In genomic region chr8:106619549-106620245, GRCm38 (mm10) we compare ENCODE assay signal across 8 mouse cellular contexts. TPM values are rescaled to one million over a fixed set of nuclear protein-coding genes. Genes with fewer than 3 reads are reported as not detected.
A peak's percentile ranks its signal among the peaks of the same experiment; 100 is the strongest.
DNase-seq lines count a peak whose midpoint lies in the region; ATAC-seq and TF ChIP-seq lines count a peak whose summit lies in the region.

No protein-coding gene starts in this region.

- no peak overlapping the region for H3K4me3 ChIP-seq in embryonic facial prominence, embryonic 14.5 days (ENCODE audit: low read depth, low read length)
- no peak overlapping the region for H3K4me3 ChIP-seq in hindbrain, postnatal 0 days (ENCODE audit: low read length)
- no peak overlapping the region for H3K4me3 ChIP-seq in liver, embryonic 12.5 days
- H3K4me3 ChIP-seq in stomach, postnatal 0 days (ENCODE audit: low read depth, low read length): no peak overlapping the region

- no peak for TF ChIP-seq EP300 in stomach, postnatal 0 days (optimal IDR thresholded peaks at IDR 0.05)

- H3K27me3 ChIP-seq in embryonic facial prominence, embryonic 14.5 days (replicated peaks; ENCODE audit: control insufficient read depth, insufficient read depth, low read length): no peaks in the 10 kb centered on the region
- no peaks in the 10 kb centered on the region for H3K27me3 ChIP-seq in hindbrain, postnatal 0 days (ENCODE audit: insufficient read depth, low read length)
- peaks cover 5% of the 10 kb centered on the region; the same call in 1 of the 2 replicates for H3K27me3 ChIP-seq in liver, embryonic 12.5 days (replicated peaks)
- H3K27me3 ChIP-seq in stomach, postnatal 0 days (ENCODE audit: control insufficient read depth, insufficient read depth, low read length): no peaks in the 10 kb centered on the region

- peak; percentile 87 for ATAC-seq in embryonic facial prominence, embryonic 14.5 days (ENCODE audit: low read depth)
- ATAC-seq in hindbrain, postnatal 0 days: peak; percentile 68
- ATAC-seq in liver, embryonic 12.5 days: peak; percentile 69
- peak; percentile 72 for ATAC-seq in stomach, postnatal 0 days (ENCODE audit: low FRiP score, low TSS enrichment)

- peak overlapping the region; percentile 25; the same call in 1 of the 2 replicates for H3K4me2 ChIP-seq in embryonic facial prominence, embryonic 14.5 days (ENCODE audit: low read depth, low read length)
- no peak overlapping the region for H3K4me2 ChIP-seq in hindbrain, postnatal 0 days (ENCODE audit: low read depth, low read length)
- no peak overlapping the region for H3K4me2 ChIP-seq in liver, embryonic 12.5 days
- H3K4me2 ChIP-seq in stomach, postnatal 0 days (replicated peaks; ENCODE audit: low read depth): peak overlapping the region; percentile 25; the same call in 1 of the 2 replicates

- H3K9ac ChIP-seq in embryonic facial prominence, embryonic 14.5 days (ENCODE audit: low read depth, low read length): 0 out of 2 replicates have a peak overlapping the region, but pooled peaks have one; percentile 1
- H3K9ac ChIP-seq in hindbrain, postnatal 0 days (replicated peaks; ENCODE audit: low read length): no peak overlapping the region
- no peak overlapping the region for H3K9ac ChIP-seq in liver, embryonic 12.5 days
- peak overlapping the region; percentile 13; the same call in 1 of the 2 replicates for H3K9ac ChIP-seq in stomach, postnatal 0 days (ENCODE audit: low read length)

- peaks cover 16% of the 10 kb centered on the region for H3K4me1 ChIP-seq in embryonic facial prominence, embryonic 14.5 days (ENCODE audit: control insufficient read depth, insufficient read depth, low read length)
- peaks cover 3% of the 10 kb centered on the region; the same call in 1 of the 2 replicates for H3K4me1 ChIP-seq in hindbrain, postnatal 0 days (ENCODE audit: insufficient read depth, low read length)
- no peaks in the 10 kb centered on the region; the same call in none of the 2 replicates for H3K4me1 ChIP-seq in liver, embryonic 12.5 days
- no peaks in the 10 kb centered on the region; the same call in 1 of the 2 replicates for H3K4me1 ChIP-seq in stomach, postnatal 0 days (replicated peaks; ENCODE audit: control insufficient read depth, insufficient read depth)

- no peaks in the 10 kb centered on the region for H3K9me3 ChIP-seq in embryonic facial prominence, embryonic 14.5 days (ENCODE audit: control insufficient read depth, low read length)
- H3K9me3 ChIP-seq in hindbrain, postnatal 0 days (ENCODE audit: low read length): no peaks in the 10 kb centered on the region
- no peaks in the 10 kb centered on the region for H3K9me3 ChIP-seq in liver, embryonic 12.5 days (replicated peaks)
- H3K9me3 ChIP-seq in stomach, postnatal 0 days (ENCODE audit: control insufficient read depth, low read length): no peaks in the 10 kb centered on the region

- peak; percentile 46 to 62 for DNase-seq in urinary bladder, adult 18-20 months (ENCODE audit: low spot score in 2 of 2)
- no peak for DNase-seq in urinary bladder, adult 2 months (ENCODE audit: low spot score)
- peak; percentile 93 for DNase-seq in embryonic facial prominence, embryonic 14.5 days (ENCODE audit: low spot score)
- DNase-seq in hindbrain, postnatal 0 days (ENCODE audit: low spot score): peak; percentile 27
- DNase-seq in stomach, postnatal 0 days (ENCODE audit: low spot score): peak; percentile 90
- DNase-seq in right cerebral cortex, adult 2 months (ENCODE audit: low spot score in 2 of 2): no peak
- DNase-seq in cerebellum, adult 11 months: no peak

- TF ChIP-seq CTCF in hindbrain, postnatal 0 days (IDR thresholded peaks at IDR 0.05; ENCODE audit: low read depth): no peak
- no peak for TF ChIP-seq CTCF in stomach, postnatal 0 days (IDR thresholded peaks at IDR 0.05; ENCODE audit: low read depth)

- peak overlapping the region; percentile 68 for H3K27ac ChIP-seq in embryonic facial prominence, embryonic 14.5 days (replicated peaks; ENCODE audit: low read depth, low read length)
- no peak overlapping the region for H3K27ac ChIP-seq in hindbrain, postnatal 0 days
- H3K27ac ChIP-seq in liver, embryonic 12.5 days: no peak overlapping the region
- H3K27ac ChIP-seq in stomach, postnatal 0 days (replicated peaks): peak overlapping the region; percentile 86

- WGBS in embryonic facial prominence, embryonic 14.5 days: 38% methylated on average over 9 of the region's 9 CpGs
- WGBS in hindbrain, postnatal 0 days: 50% methylated on average over 9 of the region's 9 CpGs
- 28% methylated on average over 9 of the region's 9 CpGs for WGBS in liver, embryonic 12.5 days (ENCODE audit: insufficient replicate concordance)
- 31% methylated on average over 9 of the region's 9 CpGs for WGBS in stomach, postnatal 0 days

- no peaks in the 10 kb centered on the region for H3K36me3 ChIP-seq in embryonic facial prominence, embryonic 14.5 days (ENCODE audit: control insufficient read depth, insufficient read depth, low read length)
- no peaks in the 10 kb centered on the region for H3K36me3 ChIP-seq in hindbrain, postnatal 0 days (ENCODE audit: insufficient read depth, low read length)
- H3K36me3 ChIP-seq in liver, embryonic 12.5 days: no peaks in the 10 kb centered on the region
- no peaks in the 10 kb centered on the region for H3K36me3 ChIP-seq in stomach, postnatal 0 days (ENCODE audit: control insufficient read depth, insufficient read depth, low read length)

RNA-seq across cellular contexts. Expression of gene Cdh1, which starts 16.5 kb away (rescaled TPM):
- 81.3 and 96.0 TPM in 2 replicates for polyA plus RNA-seq in urinary bladder, adult 2 months (2012; rRNA removed)
- polyA plus RNA-seq in embryonic facial prominence, embryonic 14.5 days (2014; fragmentation: Nextera tagmentation; extraction: Ambion mirVana): 37.3 and 47.5 TPM in 2 replicates
- total RNA-seq in hindbrain, postnatal 0 days (2014; rRNA removed): 5.6 and 6.7 TPM in 2 replicates
- polyA plus RNA-seq in hindbrain, postnatal 0 days (2015; fragmentation: Nextera tagmentation; extraction: Ambion mirVana): 6.6 and 6.7 TPM in 2 replicates
- 10.7 and 11.4 TPM in 2 replicates for polyA plus RNA-seq in liver, embryonic 12.5 days (2016; fragmentation: Nextera tagmentation; extraction: Ambion mirVana)
- polyA plus RNA-seq in stomach, postnatal 0 days (2015; fragmentation: Nextera tagmentation; extraction: Ambion mirVana): 118 and 131 TPM in 2 replicates

RNA-seq across cellular contexts. Expression of gene Gm10073, which starts 46.4 kb away (rescaled TPM):
- 188 and 228 TPM in 2 replicates for polyA plus RNA-seq in urinary bladder, adult 2 months (2012; rRNA removed)
- 11.4 and 13.7 TPM in 2 replicates for polyA plus RNA-seq in embryonic facial prominence, embryonic 14.5 days (2014; fragmentation: Nextera tagmentation; extraction: Ambion mirVana)
- total RNA-seq in hindbrain, postnatal 0 days (2014; rRNA removed): 59.5 and 82.5 TPM in 2 replicates
- 4.2 and 6.1 TPM in 2 replicates for polyA plus RNA-seq in hindbrain, postnatal 0 days (2015; fragmentation: Nextera tagmentation; extraction: Ambion mirVana)
- polyA plus RNA-seq in liver, embryonic 12.5 days (2016; fragmentation: Nextera tagmentation; extraction: Ambion mirVana): 4.0 and 7.1 TPM in 2 replicates
- polyA plus RNA-seq in stomach, postnatal 0 days (2015; fragmentation: Nextera tagmentation; extraction: Ambion mirVana): 13.8 and 14.2 TPM in 2 replicates

Comparison
In these comparisons a context has a peak if more than half of its experiments do, and no peak if none do; other contexts are left out.
1. DNase-seq: peak in urinary bladder, adult 18-20 months (2 of 2), embryonic facial prominence, embryonic 14.5 days (single experiment), hindbrain, postnatal 0 days (single experiment) and stomach, postnatal 0 days (single experiment); none in urinary bladder, adult 2 months (single experiment), right cerebral cortex, adult 2 months (0 of 2) and cerebellum, adult 11 months (single experiment).
2. H3K27ac ChIP-seq: peak in embryonic facial prominence, embryonic 14.5 days (single experiment) and stomach, postnatal 0 days (single experiment); none in hindbrain, postnatal 0 days (single experiment) and liver, embryonic 12.5 days (single experiment).
3. H3K4me2 ChIP-seq: peak in embryonic facial prominence, embryonic 14.5 days (single experiment) and stomach, postnatal 0 days (single experiment); none in hindbrain, postnatal 0 days (single experiment) and liver, embryonic 12.5 days (single experiment).
4. H3K9ac ChIP-seq: peak in embryonic facial prominence, embryonic 14.5 days (single experiment) and stomach, postnatal 0 days (single experiment); none in hindbrain, postnatal 0 days (single experiment) and liver, embryonic 12.5 days (single experiment).
5. RNA of gene Gm10073, which starts 46.4 kb away (polyA plus RNA-seq): 188 to 228 TPM in urinary bladder, adult 2 months; 13.8 to 14.2 TPM in stomach, postnatal 0 days, 11.4 to 13.7 TPM in embryonic facial prominence, embryonic 14.5 days, 4.0 to 7.1 TPM in liver, embryonic 12.5 days and 4.2 to 6.1 TPM in hindbrain, postnatal 0 days; every median in the first group is over 10 times any median in the second.
6. Peak in every context shown above with its lines, with median percentiles within 50 percentile points of each other: ATAC-seq.